Mouse (Mus musculus) myocyte (in vitro differentiated cells): Measurements from ENCODE around the gene Tac4.

Experiments
- MYOG ChIP-seq, 3 experiments: IDR thresholded peaks; one replicate each; pipeline ENCODE4 v1.6.1; 2011; ENCODE audit warnings: control low read depth in 2 of 3, low read depth in 2 of 3, mild to moderate bottlenecking in 2 of 3; ENCODE audit not compliant: insufficient read length in 2 of 3, control insufficient read depth in 1 of 3, insufficient read depth in 1 of 3
- REST ChIP-seq: IDR thresholded peaks from one replicate; pipeline ENCODE4 v1.6.1; 2011; ENCODE audit warnings: mild to moderate bottlenecking, control low read depth, moderate library complexity; ENCODE audit not compliant: insufficient read depth, insufficient read length

- TF ChIP-seq MYOG (IDR thresholded peaks at IDR 0.05; ENCODE audit: control insufficient read depth in 1 of 3, insufficient read depth in 1 of 3, insufficient read length in 2 of 3, low read depth in 2 of 3) (no peak), REST (no peak)
Observed at GRCm38 (mm10) chr11:95276056-95276455, 14.7 kb downstream of the Tac4 start.
